Mouse (Mus musculus): ENCODE results near the gene Ak1.

- TF ChIP-seq CTCF (IDR thresholded peaks at IDR 0.05; ENCODE audit: extremely low read depth, insufficient read depth, low read length), result peak; percentile 38
- peak; percentile 95 for TF ChIP-seq POLR2A (IDR thresholded peaks at IDR 0.05; ENCODE audit: extremely low read depth, insufficient read depth, low read length)
Measured at GRCm38 (mm10) chr2:32625212-32625872, 3.8 kb downstream of the Ak1 start.
